Mouse (Mus musculus): Measurements from ENCODE around the gene Rer1. TPM values are rescaled to one million over a fixed set of nuclear protein-coding genes. Genes with fewer than 3 reads are reported as not detected.
"Not testable (repeated sequence)": the region's sequence is repeated elsewhere in the genome, so short reads cannot be mapped to it uniquely, and the experiment has no call there.

The Rer1 gene
- polyA plus RNA-seq, 1 experiment from 2014 or later: 130 TPM

DNA sequence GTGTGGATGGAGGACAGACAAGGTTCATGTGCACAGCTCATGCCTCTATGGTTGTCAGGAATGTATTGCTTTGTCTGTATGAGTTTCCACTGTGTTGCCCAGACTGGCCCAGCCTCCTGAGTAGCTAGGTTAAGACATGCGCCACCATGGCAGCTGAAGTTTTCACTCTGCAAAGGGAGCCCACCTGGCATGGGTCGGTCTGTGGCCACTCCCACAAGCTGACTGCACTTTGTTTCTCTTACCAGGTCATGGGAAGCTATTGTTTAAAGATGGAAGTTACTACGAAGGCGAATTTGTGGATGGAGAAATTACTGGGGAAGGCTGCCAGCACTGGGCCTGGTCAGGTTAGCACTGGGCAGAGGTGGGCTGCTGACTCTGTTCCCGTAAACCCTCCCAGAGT lies 3.1 kb upstream of the Rer1 start:
- H3K4me2 ChIP-seq: no peak overlapping the region
- H3K9me3 ChIP-seq (replicated peaks): no peaks in the 10 kb centered on the region
- H3K27me3 ChIP-seq (replicated peaks): no peaks in the 10 kb centered on the region
- WGBS: 91% methylated on average over 5 of the region's 5 CpGs
- H3K4me3 ChIP-seq (replicated peaks): no peak overlapping the region
- peaks cover 25% of the 10 kb centered on the region for H3K4me1 ChIP-seq
- no peak overlapping the region for H3K9ac ChIP-seq (replicated peaks)
- no peak for ATAC-seq (ENCODE audit: low FRiP score)
- H3K36me3 ChIP-seq: peaks cover 21% of the 10 kb centered on the region
- H3K27ac ChIP-seq (replicated peaks): no peak overlapping the region

- Histone ChIP-seq H3K4me2 (peak overlapping the region; percentile 98), H3K9me3 (replicated peaks) (no peaks in the 10 kb centered on the region), H3K9ac (replicated peaks) (peak overlapping the region; percentile 91), H3K4me3 (replicated peaks) (peak overlapping the region; percentile 97), H3K27ac (replicated peaks) (peak overlapping the region; percentile 93), H3K36me3 (peaks cover 36% of the 10 kb centered on the region), H3K4me1 (peaks cover 39% of the 10 kb centered on the region), H3K27me3 (replicated peaks) (no peaks in the 10 kb centered on the region)
- no peak; the same call in 1 of the 2 replicates for ATAC-seq (ENCODE audit: low FRiP score)
- WGBS: 6% methylated on average over 34 of the region's 35 CpGs
These were observed 725 bp downstream of the Rer1 start for GRCm38 (mm10) chr4:155085206-155086107.

DNA sequence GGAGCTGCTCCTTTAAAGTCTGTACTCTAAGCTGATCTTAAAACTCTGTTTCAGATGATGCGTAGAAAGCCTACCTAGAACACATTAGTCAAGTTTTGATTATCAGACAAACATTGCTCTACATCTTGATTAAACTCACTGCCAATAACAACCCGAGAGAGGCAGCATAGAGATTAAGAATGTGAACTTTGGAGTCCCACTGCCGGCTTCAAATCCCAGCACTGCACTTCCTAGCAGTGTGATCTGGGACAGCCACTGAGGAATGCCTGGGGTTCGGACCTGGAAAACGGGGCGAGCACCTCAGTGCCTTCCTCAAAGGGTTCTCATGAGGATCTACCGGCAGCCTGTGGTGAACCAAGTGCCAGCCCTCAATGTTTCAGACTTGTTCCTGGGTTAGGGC lies 1.8 kb downstream of the Rer1 start:
- peaks cover 39% of the 10 kb centered on the region for H3K36me3 ChIP-seq
- H3K9me3 ChIP-seq (replicated peaks): no peaks in the 10 kb centered on the region
- 0 out of 2 replicates have a peak overlapping the region, but pooled peaks have one; percentile 91 for H3K9ac ChIP-seq (replicated peaks)
- H3K27me3 ChIP-seq (replicated peaks): no peaks in the 10 kb centered on the region
- H3K4me2 ChIP-seq: peak overlapping the region; percentile 98; the same call in 1 of the 2 replicates
- H3K27ac ChIP-seq (replicated peaks): no peak overlapping the region
- peak overlapping the region; percentile 97; the same call in 1 of the 2 replicates for H3K4me3 ChIP-seq (replicated peaks)
- peaks cover 39% of the 10 kb centered on the region for H3K4me1 ChIP-seq
- ATAC-seq (ENCODE audit: low FRiP score): no peak
- 91% methylated on average over 7 of the region's 7 CpGs for WGBS

DNA sequence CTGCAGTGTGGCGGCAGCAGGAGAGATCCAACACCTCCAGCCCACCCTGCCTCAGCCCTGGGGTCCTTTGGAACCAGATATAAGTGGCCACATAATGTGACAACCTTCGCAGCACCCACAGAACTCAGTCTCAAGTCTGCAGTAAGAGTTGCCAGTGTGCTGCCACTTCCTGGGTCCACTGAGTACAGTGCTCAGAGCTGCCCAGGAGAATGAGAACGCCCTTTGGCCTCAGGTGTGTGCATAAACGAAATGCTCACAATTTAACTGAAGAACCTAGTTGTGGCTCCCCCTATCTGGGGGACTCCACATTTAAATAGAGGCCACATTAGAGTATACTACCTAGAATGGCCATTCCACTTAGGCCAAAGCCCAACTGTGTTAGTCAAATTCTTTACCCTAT lies 2.6 kb downstream of the Rer1 start:
- Histone ChIP-seq H3K4me2 (no peak overlapping the region), H3K4me1 (peaks cover 39% of the 10 kb centered on the region), H3K27ac (replicated peaks) (no peak overlapping the region), H3K4me3 (replicated peaks) (no peak overlapping the region), H3K9me3 (replicated peaks) (no peaks in the 10 kb centered on the region), H3K9ac (replicated peaks) (no peak overlapping the region), H3K27me3 (replicated peaks) (no peaks in the 10 kb centered on the region), H3K36me3 (peaks cover 38% of the 10 kb centered on the region)
- ATAC-seq (ENCODE audit: low FRiP score): no peak
- 91% methylated on average over 4 of the region's 4 CpGs for WGBS

DNA sequence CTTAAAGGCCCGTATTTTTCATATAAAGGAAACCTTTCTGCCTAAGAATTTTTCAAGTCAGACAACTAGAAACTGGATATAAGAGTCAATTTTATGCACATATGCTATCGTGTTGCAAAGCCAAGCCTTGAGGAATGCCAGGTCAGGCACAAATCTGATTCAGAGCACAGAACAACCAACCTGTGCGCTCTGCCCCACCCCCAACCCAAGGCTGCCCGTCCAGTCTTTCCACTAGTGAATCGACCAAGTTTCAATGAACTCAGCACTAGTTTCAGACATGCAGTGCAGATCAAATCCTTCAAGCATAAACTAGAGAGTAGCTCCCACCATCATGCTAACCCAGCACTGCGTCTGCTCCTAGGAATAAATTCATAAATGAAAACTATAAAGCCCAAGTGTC lies 6.5 kb downstream of the Rer1 start:
- Histone ChIP-seq H3K4me3 (replicated peaks) (no peak overlapping the region), H3K9ac (replicated peaks) (no peak overlapping the region), H3K9me3 (replicated peaks) (no peaks in the 10 kb centered on the region), H3K27ac (replicated peaks) (no peak overlapping the region), H3K4me1 (peaks cover 19% of the 10 kb centered on the region), H3K4me2 (no peak overlapping the region), H3K27me3 (replicated peaks) (no peaks in the 10 kb centered on the region), H3K36me3 (peaks cover 71% of the 10 kb centered on the region)
- WGBS: 94% methylated on average over 6 of the region's 6 CpGs
- no peak for ATAC-seq (ENCODE audit: low FRiP score)

DNA sequence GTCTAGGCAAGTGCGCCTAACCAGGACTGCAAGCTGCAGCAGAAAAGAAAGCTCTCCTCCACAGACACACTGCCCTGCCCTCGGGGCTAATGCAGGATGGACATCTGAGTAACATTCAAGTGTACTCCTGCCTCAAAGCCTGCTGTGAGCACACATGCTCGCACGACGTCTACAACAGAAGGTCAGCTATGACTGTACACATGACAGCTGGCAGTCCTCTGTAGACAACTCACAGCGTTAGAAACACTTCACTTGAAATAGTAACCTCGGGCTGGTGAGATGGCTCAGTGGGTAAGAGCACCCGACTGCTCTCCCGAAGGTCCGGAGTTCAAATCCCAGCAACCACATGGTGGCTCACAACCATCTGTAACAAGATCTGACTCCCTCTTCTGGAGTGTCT lies 7.4 kb downstream of the Rer1 start:
- 93% methylated on average over 10 of the region's 10 CpGs for WGBS
- not testable (repeated sequence) for H3K9me3 ChIP-seq (replicated peaks); ATAC-seq (ENCODE audit: low FRiP score); H3K4me3 ChIP-seq (replicated peaks); H3K9ac ChIP-seq (replicated peaks); H3K27me3 ChIP-seq (replicated peaks); H3K4me2 ChIP-seq; H3K27ac ChIP-seq (replicated peaks)
- Histone ChIP-seq H3K36me3 (peaks cover 79% of the 10 kb centered on the region), H3K4me1 (peaks cover 11% of the 10 kb centered on the region)

DNA sequence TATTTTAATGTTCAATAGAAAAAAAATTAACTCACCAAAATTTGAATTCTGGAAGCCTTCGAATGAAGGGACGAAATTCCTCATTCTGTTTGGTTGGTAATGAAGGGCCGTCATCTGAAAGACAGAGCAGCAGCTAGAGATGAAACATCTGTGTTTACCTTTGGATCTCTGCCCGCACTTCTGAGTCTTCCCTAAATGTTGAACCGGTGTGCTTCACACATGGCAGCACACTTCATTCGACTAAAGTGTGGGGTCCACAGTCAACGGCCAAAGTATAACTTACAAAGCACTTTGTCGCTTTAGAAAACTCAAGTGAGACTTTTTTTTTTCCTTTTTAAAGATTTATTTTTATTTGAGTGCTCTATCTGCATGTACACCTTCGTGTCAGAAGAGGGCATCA lies 9.5 kb downstream of the Rer1 start:
- WGBS: 91% methylated on average over 9 of the region's 9 CpGs
- H3K27me3 ChIP-seq (replicated peaks): no peaks in the 10 kb centered on the region
- H3K4me2 ChIP-seq: no peak overlapping the region
- H3K9ac ChIP-seq (replicated peaks): no peak overlapping the region
- H3K36me3 ChIP-seq: peaks cover 89% of the 10 kb centered on the region
- no peak overlapping the region for H3K4me3 ChIP-seq (replicated peaks)
- ATAC-seq (ENCODE audit: low FRiP score): no peak
- H3K4me1 ChIP-seq: no peaks in the 10 kb centered on the region
- H3K9me3 ChIP-seq (replicated peaks): no peaks in the 10 kb centered on the region
- no peak overlapping the region for H3K27ac ChIP-seq (replicated peaks)

GRCm38 (mm10) chr4:155075813-155076212 lies 10.4 kb downstream of the Rer1 start:
- no peaks in the 10 kb centered on the region for H3K27me3 ChIP-seq (replicated peaks)
- peaks cover 3% of the 10 kb centered on the region; the same call in 1 of the 2 replicates for H3K4me1 ChIP-seq
- no peak overlapping the region for H3K27ac ChIP-seq (replicated peaks)
- H3K36me3 ChIP-seq: peaks cover 91% of the 10 kb centered on the region
- no peak for ATAC-seq (ENCODE audit: low FRiP score)
- WGBS: 95% methylated on average over 2 of the region's 2 CpGs
- no peak overlapping the region for H3K4me2 ChIP-seq
- H3K4me3 ChIP-seq (replicated peaks): no peak overlapping the region
- no peak overlapping the region for H3K9ac ChIP-seq (replicated peaks)
- H3K9me3 ChIP-seq (replicated peaks): no peaks in the 10 kb centered on the region

DNA sequence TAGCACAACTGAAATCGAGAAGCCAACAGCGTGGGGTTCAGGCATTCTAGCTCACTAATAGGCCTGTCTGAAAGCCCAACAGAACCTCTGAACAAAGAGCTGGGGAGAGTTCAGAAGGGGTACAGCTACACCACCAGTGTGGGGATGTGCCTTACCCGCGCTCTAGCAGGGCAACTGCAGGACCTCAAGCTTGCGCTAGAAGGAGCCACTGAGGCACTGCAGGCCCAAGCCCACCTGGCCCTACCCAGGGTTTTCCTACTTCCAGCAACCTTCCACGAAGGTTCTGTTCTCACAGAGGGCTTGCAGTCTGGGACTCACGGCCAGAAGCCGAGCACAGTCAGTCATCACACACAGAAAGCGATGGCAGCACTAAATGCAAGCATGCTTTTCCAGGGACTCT lies 11.0 kb downstream of the Rer1 start:
- Histone ChIP-seq H3K27ac (replicated peaks) (no peak overlapping the region), H3K9ac (replicated peaks) (no peak overlapping the region), H3K4me3 (replicated peaks) (no peak overlapping the region), H3K4me2 (no peak overlapping the region), H3K9me3 (replicated peaks) (no peaks in the 10 kb centered on the region), H3K27me3 (replicated peaks) (no peaks in the 10 kb centered on the region), H3K4me1 (peaks cover 3% of the 10 kb centered on the region; the same call in 1 of the 2 replicates), H3K36me3 (peaks cover 91% of the 10 kb centered on the region)
- no peak for ATAC-seq (ENCODE audit: low FRiP score)
- 86% methylated on average over 9 of the region's 9 CpGs for WGBS

- no peaks in the 10 kb centered on the region for H3K9me3 ChIP-seq (replicated peaks)
- ATAC-seq (ENCODE audit: low FRiP score): no peak
- H3K4me2 ChIP-seq: no peak overlapping the region
- no peaks in the 10 kb centered on the region for H3K27me3 ChIP-seq (replicated peaks)
- H3K27ac ChIP-seq (replicated peaks): no peak overlapping the region
- H3K36me3 ChIP-seq: peaks cover 91% of the 10 kb centered on the region
- H3K4me3 ChIP-seq (replicated peaks): no peak overlapping the region
- peaks cover 6% of the 10 kb centered on the region; the same call in 1 of the 2 replicates for H3K4me1 ChIP-seq
- no peak overlapping the region for H3K9ac ChIP-seq (replicated peaks)
- WGBS: 74% methylated on average over 9 of the region's 9 CpGs
These were observed 11.8 kb downstream of the Rer1 start for GRCm38 (mm10) chr4:155074418-155074817.

DNA sequence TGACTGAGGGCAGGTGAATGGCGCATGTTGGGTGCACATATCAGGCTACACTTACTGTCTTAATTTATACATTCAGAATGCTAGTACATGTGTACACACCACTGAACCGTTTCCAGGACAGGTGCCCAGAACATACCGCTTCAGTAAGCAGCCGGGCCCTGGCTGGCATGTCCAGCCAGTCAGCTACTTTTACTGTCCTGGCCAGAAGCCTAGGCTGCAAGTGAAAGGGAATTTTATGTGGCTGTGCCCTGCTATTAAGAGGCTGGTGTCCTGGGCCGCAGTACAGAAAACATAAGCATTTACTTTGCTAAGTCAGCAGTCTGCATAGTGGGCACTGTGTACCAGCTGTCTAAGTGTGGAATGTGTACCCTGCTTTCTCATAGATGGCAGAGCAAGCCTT lies 15.3 kb downstream of the Rer1 start:
- Histone ChIP-seq H3K27ac (replicated peaks) (peak overlapping the region; percentile 45; the same call in 1 of the 2 replicates), H3K9me3 (replicated peaks) (no peaks in the 10 kb centered on the region), H3K36me3 (peaks cover 76% of the 10 kb centered on the region), H3K4me3 (replicated peaks) (no peak overlapping the region), H3K4me1 (peaks cover 31% of the 10 kb centered on the region), H3K27me3 (replicated peaks) (no peaks in the 10 kb centered on the region), H3K4me2 (no peak overlapping the region), H3K9ac (replicated peaks) (no peak overlapping the region)
- no peak for ATAC-seq (ENCODE audit: low FRiP score)
- 82% methylated on average over 5 of the region's 5 CpGs for WGBS

DNA sequence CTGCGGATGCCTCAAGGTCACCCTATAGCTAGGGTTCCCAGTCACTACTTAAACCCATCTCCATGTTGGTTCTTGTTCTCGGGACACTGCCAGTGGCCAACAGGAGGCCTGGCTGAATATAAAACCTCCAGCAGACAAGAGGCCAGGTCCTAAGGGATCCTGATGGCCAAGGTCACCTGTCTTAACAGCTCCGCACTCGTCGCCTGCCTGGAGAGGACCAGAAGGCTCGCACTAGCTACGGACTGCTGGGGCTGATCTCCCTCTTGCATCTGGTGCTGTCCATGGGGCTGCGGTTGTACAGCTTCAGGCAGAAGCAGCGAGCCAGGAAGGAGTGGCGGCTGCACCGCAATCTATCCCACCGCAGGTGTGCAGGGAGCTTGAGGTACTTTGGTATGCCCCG lies 16.0 kb downstream of the Rer1 start:
- WGBS: 95% methylated on average over 13 of the region's 13 CpGs
- no peak for ATAC-seq (ENCODE audit: low FRiP score)
- no peaks in the 10 kb centered on the region for H3K27me3 ChIP-seq (replicated peaks)

More for the DNA sequence above, 16.0 kb downstream of the Rer1 start:
- Histone ChIP-seq H3K4me3 (replicated peaks) (no peak overlapping the region), H3K9me3 (replicated peaks) (no peaks in the 10 kb centered on the region), H3K27ac (replicated peaks) (no peak overlapping the region), H3K9ac (replicated peaks) (no peak overlapping the region), H3K36me3 (peaks cover 69% of the 10 kb centered on the region), H3K4me2 (no peak overlapping the region), H3K4me1 (peaks cover 34% of the 10 kb centered on the region)

Data from neural tube, embryonic 15.5 days (tissue).